Mouse (Mus musculus) kidney, postnatal 36 days (tissue): ENCODE data around the gene Rpl3.

ENCODE experiments used
- DNase-seq, 2 experiments: peaks; one replicate each; pipeline ENCODE4 v3.0.0; 2021 to 2022; ENCODE audit warnings: mixed read lengths in 2 of 2

Gene Rpl3

DNA sequence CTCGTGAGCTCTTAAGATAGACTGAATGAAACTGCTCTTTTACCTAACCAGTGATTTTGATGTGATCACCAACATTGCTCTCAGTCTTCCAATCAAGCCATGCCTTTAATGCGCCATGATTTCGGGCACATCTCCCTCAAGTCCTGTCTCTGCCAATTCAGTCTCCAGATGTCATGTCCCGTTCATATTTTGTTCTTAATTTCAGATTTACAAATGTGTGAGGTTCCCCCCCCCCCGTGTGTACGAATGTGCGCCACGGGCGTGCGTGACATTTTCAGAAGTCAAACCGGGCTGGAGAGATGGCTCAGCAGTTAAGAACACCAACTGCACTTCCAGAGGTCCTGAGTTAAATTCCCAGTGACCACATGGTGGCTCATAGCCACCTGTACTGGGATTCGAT is 7.9 kb downstream of the Rpl3 start:
- DNase-seq = no peak

DNA sequence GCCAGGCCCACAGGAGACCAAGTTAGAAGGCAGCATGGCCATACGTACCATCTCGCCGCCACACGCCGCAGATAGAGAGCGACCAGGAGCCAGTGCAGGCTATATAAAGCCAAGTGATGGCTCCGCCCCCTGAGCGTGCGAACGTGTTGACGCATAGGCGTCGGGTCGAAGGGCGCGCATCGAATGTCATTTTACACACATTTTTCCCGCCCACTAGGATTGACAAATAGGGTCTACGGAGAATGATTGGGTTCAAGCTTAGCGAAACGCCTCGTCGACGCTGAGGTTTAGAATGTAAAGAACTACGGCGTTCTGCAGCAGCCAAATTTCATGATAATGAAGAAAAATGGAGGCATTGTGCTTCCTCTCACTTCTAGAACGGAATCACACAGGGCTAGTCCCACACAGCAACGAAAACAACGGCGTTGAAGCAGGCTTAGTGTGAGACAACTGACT is 8.4 kb downstream of the Rpl3 start:
- peak; percentile 98 for DNase-seq

DNA sequence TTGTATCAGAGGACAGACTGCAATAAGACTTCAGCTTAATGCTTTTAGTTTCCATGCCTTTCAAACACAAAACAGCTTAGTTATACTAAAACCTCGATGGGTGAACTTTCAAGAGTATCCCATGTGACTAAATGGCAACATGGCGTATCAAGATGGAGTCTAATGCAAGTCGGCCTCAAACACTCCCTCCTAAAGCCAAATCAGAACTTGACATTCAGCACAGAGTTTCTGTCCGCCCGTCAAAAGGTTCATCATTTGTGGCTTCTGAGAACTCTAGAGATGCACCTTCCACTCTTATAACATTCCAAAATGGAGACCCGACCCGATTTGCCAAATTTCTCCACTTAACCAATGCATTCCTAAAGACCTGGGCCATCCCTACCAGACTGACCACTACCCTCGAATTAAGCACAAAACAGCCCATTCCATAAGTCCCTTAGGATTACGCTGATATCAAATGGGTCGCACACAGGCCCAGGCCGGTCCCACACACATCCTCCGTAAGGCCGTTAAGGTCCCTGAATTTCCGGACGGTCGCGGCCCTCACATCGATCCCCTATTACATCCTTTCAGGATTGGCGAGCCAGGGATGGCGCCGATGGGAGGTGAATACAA is 8.9 kb downstream of the Rpl3 start:
- DNase-seq = no peak

DNA sequence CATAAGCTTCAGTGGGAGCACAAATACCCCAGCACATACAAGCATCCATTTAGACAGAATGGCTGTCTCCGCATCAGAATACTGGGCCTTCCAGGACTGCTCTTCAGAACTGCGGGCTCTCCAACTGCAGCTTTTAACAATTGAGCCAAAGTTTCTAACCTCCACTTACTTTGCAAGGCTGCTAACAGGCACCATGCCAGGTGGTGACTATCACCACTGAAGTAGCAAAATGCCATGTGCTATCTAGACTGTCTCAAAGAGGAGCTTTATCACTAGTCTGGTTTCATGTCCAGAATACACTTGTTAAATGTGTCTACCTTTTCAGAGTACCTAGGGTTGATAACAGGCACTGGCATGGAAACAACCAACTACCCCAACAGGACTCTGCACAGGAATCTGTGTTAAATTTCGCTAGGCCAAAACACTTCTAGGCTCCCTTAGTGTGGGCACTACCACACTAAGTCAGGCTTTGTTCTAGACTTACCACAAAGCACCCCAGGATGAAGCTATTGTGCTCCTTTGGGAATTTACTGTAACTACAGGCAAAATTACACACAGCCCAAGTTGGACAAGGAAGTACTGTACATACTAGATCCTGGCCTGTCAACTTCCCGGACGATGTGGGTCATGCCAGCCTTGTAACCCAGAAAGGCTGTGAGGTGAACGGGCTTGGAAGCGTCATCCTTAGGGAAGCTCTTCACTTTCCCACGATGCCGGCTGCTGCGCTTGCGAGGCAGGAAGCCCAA is 9.7 kb downstream of the Rpl3 start:
- peak in 1 of 2 experiments; percentile 30 for DNase-seq

- DNase-seq = peak in 1 of 2 experiments; percentile 50
Measured at GRCm38 (mm10) chr15:80080711-80081615, 10.7 kb downstream of the Rpl3 start.

GRCm38 (mm10) chr15:80079954-80080353 is 11.7 kb downstream of the Rpl3 start:
- DNase-seq = no peak

DNA sequence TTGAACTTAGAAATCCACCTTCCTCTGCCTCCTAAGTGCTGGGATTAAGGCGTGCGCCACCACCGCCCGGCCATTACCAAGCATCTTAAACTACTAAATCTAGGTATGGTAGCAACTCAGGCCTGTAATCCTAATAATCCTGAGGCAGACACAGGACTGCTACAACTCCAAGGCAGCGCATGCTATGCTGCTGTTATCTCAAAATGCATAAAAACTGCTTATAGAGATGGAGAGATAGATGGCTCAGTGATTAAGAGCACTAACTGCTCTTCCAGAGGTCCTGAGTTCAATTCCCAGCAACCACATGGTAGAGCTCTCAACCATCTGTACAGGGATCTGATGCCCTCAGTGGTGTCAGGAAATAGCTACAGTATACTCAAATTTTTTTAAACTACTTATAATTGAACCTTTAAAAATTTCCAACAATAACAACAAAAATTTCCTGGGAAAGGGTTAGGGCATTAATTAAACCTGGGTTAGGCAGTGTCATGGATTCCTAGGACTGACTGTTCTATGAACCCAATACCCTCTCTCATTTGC is 12.5 kb downstream of the Rpl3 start:
- DNase-seq = no peak

DNA sequence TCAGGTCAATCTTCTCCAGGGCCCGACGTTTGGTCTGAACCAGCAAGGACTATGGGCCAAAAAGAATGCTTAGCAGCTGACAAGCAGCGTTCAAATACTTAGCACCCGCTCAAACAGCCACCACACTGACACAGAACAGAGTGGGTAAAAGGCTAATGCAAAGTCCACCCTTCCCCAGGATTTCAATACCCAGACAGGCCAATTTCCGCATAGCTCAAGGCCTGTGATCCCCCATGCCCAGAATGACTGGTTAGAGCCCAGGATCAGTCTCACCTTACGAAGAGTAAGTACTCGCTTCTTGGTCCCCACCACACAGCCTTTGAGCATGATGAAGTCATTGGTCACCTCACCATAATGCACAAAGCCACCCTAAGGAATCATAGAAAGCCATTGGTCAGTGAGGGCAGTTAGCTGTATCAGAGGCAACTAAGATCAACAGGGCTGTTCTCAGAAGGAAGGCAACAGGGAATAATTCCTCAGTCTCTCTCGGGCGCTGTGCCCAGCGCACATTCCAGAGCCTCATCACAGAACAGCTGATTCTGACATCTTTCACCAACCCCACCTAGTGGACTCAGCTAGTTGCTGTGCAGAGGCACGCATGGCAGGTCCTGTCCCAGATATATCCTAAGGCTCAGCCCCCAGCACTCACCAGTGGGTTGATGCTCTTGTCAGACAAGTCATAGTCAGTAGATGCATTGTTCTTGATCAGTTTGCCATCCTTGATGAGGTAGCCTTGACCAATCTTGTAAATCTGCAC is 13.4 kb downstream of the Rpl3 start:
- peak in 1 of 2 experiments; percentile 59 for DNase-seq

- peak; percentile 75 to 92 for DNase-seq
Measured at GRCm38 (mm10) chr15:80076338-80077136, 15.1 kb downstream of the Rpl3 start.

GRCm38 (mm10) chr15:80075733-80076337 is 15.8 kb downstream of the Rpl3 start:
- no peak for DNase-seq

GRCm38 (mm10) chr15:80075374-80075694 is 16.3 kb downstream of the Rpl3 start:
- DNase-seq = no peak

GRCm38 (mm10) chr15:80074663-80075373 is 16.9 kb downstream of the Rpl3 start:
- peak in 1 of 2 experiments; percentile 36 for DNase-seq

DNA sequence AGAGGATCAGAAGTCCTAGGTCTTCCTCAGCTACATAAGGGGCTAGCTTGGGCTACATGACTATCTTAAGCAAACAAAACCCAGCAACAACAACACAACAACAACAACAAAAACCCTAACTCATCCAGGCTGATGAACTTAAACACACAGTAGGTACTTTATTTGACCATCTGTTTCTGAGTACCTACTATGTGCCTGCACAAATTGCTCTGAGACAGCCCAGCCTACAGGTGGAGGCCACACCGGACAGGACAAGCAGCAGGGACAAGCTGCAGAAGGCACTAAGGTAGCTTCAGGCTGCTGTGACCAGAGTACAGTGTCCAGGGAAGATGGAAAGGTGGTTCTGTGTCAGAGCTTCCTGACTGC is 18.4 kb downstream of the Rpl3 start:
- no peak for DNase-seq

DNA sequence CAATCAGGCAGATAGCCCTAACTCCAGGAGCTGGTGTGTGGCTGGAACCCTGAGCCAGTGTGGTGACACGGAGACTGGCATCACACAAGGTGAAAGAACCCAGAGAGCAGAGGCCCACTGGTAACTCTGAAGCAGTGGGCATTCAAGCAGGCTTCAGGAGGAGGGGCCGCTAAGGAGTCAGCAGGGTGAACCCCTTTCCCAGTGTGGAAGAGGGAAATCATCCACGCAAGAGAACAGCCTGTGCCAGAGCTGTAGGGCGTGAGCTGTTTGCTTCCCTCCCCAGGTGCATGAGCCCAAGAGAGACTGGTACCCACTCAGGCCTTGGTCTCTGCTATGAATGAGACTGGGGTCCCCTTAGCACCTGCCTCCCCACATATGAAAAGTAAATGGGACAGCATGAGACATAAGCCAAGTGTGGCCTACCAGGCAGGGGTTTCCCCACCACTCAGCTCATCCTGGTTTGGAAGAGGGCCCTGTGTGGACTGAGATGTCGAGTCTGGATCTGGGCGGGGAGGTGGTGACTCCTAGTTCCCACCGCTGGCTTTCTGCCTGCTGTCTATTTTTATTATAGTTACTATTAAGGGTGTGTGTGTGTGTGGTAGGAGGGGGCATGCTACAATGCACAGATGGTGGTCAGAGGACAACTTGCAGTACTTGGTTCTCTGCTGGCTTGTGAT is 19.0 kb downstream of the Rpl3 start:
- no peak for DNase-seq

GRCm38 (mm10) chr15:80071951-80072437 is 19.7 kb downstream of the Rpl3 start:
- DNase-seq = peak in 1 of 2 experiments; percentile 61

DNA sequence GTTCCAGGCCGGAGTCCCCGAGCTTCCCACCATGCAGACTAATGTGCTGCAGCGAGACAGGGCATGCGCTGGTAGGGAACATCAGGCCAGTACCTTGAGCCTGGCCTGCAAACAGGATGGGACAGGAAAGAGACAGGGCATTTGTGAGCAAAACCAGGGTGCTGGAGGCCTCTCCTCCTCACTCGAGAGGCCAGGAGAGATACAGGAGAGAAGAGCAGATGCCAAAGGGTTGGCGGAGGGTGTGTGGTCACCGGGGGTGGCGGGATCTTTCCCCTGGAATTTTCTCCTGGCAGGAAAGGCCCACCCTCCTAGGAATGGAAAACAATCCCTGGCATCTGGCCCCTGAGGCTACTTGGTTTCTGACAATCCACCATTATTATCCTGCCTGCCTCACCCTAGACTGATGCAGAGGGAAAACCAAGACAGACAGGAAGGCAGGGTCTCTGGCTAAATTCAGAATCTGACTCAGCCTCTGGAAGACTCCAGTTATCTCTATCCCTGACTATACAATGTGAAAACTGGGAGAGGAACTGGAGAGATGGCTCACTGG is 21.5 kb downstream of the Rpl3 start:
- no peak for DNase-seq

- no peak for DNase-seq
Measured at GRCm38 (mm10) chr15:80069171-80069570, 22.5 kb downstream of the Rpl3 start.

GRCm38 (mm10) chr15:80066538-80066937 is 25.1 kb downstream of the Rpl3 start:
- peak in 1 of 2 experiments; percentile 69 for DNase-seq

GRCm38 (mm10) chr15:80065414-80065813 is 26.3 kb downstream of the Rpl3 start:
- peak; percentile 45 to 83 for DNase-seq
